9 mouse cellular contexts compared by ENCODE assay signal in genomic region chr7:10494786-10495521, GRCm38 (mm10). TPM values are rescaled to one million over a fixed set of nuclear protein-coding genes. Genes with fewer than 3 reads are reported as not detected.
DNase-seq lines count a peak whose midpoint lies in the region; ATAC-seq and TF ChIP-seq lines count a peak whose summit lies in the region.
"Had no signal": no experiment of that assay in that cellular context is flagged by ENCODE, and none has a peak within 500 bp of the region (broad histone marks: within the 10 kb centered on the region; RNA-seq: fewer than 3 reads in every experiment).

Gene Zik1, minus strand, starts transcription at chr7:10495394.

- no peak for TF ChIP-seq CTCF in brain, embryonic 14.5 days (IDR thresholded peaks at IDR 0.05; ENCODE audit: borderline replicate concordance, extremely low read depth, insufficient read depth, insufficient read length)
- no peak for TF ChIP-seq CTCF in embryonic fibroblast, embryonic 13.5 days (IDR thresholded peaks at IDR 0.05; ENCODE audit: borderline replicate concordance, insufficient read depth, low read length)
- no peak for TF ChIP-seq CTCF in kidney, adult 2 months (conservative IDR thresholded peaks at IDR 0.05; ENCODE audit: insufficient read depth, insufficient read length, low read depth, low read length)

- H3K27ac ChIP-seq in embryonic fibroblast, embryonic 13.5 days (ENCODE audit: insufficient read depth, low read length) = no peak within 1 kb of the TSS
- no peak within 1 kb of the TSS for H3K27ac ChIP-seq in kidney, adult 2 months (ENCODE audit: insufficient read depth, low read depth, low read length)
- H3K27ac ChIP-seq in limb, embryonic 10.5 days = peak within 1 kb of the TSS; percentile 89
- H3K27ac ChIP-seq in midbrain, embryonic 11.5 days (ENCODE audit: low read depth, low read length) = no peak within 1 kb of the TSS; the same call in 1 of the 2 replicates

- WGBS in kidney, adult 2 months = 1% methylated on average over 33 of the region's 33 CpGs
- WGBS in limb, embryonic 10.5 days = 3% methylated on average over 33 of the region's 33 CpGs
- 2% methylated on average over 33 of the region's 33 CpGs for WGBS in midbrain, embryonic 11.5 days

- peak; percentile 50; the same call in 1 of the 2 replicates for TF ChIP-seq POLR2A in brain, embryonic 14.5 days (IDR thresholded peaks at IDR 0.05; ENCODE audit: borderline replicate concordance, extremely low read depth, insufficient read depth, insufficient read length, poor library complexity, severe bottlenecking)
- TF ChIP-seq POLR2A in embryonic fibroblast, embryonic 13.5 days (IDR thresholded peaks at IDR 0.05; ENCODE audit: low read depth, low read length) = peak; percentile 52; the same call in 1 of the 2 replicates
- no peak for TF ChIP-seq POLR2A in kidney, adult 2 months (IDR thresholded peaks at IDR 0.05; ENCODE audit: low read depth, low read length)

- H3K9ac ChIP-seq in midbrain, embryonic 11.5 days (ENCODE audit: low read length) = peak within 1 kb of the TSS; percentile 83

- H3K4me1 ChIP-seq in embryonic fibroblast, embryonic 13.5 days (ENCODE audit: control insufficient read depth, insufficient read depth, low read length) = peaks cover 5% of the 10 kb centered on the region
- no peaks in the 10 kb centered on the region for H3K4me1 ChIP-seq in kidney, adult 2 months (ENCODE audit: control insufficient read depth, insufficient read depth, low read length)
- H3K4me1 ChIP-seq in limb, embryonic 10.5 days = peaks cover 8% of the 10 kb centered on the region; the same call in 1 of the 2 replicates
- no peaks in the 10 kb centered on the region for H3K4me1 ChIP-seq in midbrain, embryonic 11.5 days (ENCODE audit: control insufficient read depth, insufficient read depth, low read length)

- H3K9me3 ChIP-seq in limb, embryonic 10.5 days (replicated peaks) = no peaks in the 10 kb centered on the region
- H3K9me3 ChIP-seq in midbrain, embryonic 11.5 days (ENCODE audit: control insufficient read depth, low read length) = no peaks in the 10 kb centered on the region

- peak within 1 kb of the TSS; percentile 42 for H3K4me2 ChIP-seq in midbrain, embryonic 11.5 days

- no peaks in the 10 kb centered on the region for H3K27me3 ChIP-seq in kidney, adult 2 months (replicated peaks; ENCODE audit: control insufficient read depth, insufficient read depth, low read length)
- H3K27me3 ChIP-seq in limb, embryonic 10.5 days (ENCODE audit: low read depth, poor library complexity, severe bottlenecking) = no peaks in the 10 kb centered on the region
- no peaks in the 10 kb centered on the region for H3K27me3 ChIP-seq in midbrain, embryonic 11.5 days (ENCODE audit: control insufficient read depth, insufficient read depth, low read length)
- H3K27me3 ChIP-seq: CH12.LX had no signal

- peak; percentile 78 for DNase-seq in 3T3-L1 (ENCODE audit: low read depth, low spot score)
- peak; percentile 96 for DNase-seq in brain, embryonic 14.5 days (ENCODE audit: low read depth)
- peak; percentile 57 for DNase-seq in heart, adult 8-10 months (ENCODE audit: low spot score)
- peak; percentile 66 for DNase-seq in kidney, adult 2 months
- peak; percentile 83 for DNase-seq in limb, embryonic 10.5 days (ENCODE audit: low spot score)
- peak; percentile 99 for DNase-seq in midbrain, embryonic 11.5 days (ENCODE audit: low spot score, missing footprints)
- DNase-seq in skeletal muscle tissue, adult 2 months (ENCODE audit: low read depth, low spot score) = peak; percentile 18

- peak within 1 kb of the TSS; percentile 88 for H3K4me3 ChIP-seq in embryonic fibroblast, embryonic 13.5 days (ENCODE audit: insufficient read depth, low read length)
- peak within 1 kb of the TSS; percentile 83 for H3K4me3 ChIP-seq in kidney, adult 2 months (ENCODE audit: insufficient read depth, low read depth, low read length)
- peak within 1 kb of the TSS; percentile 70 for H3K4me3 ChIP-seq in limb, embryonic 10.5 days
- H3K4me3 ChIP-seq in midbrain, embryonic 11.5 days (ENCODE audit: low read depth, low read length) = peak within 1 kb of the TSS; percentile 62

- H3K36me3 ChIP-seq in kidney, adult 2 months (ENCODE audit: control insufficient read depth, insufficient read depth, low read length) = no peaks in the 10 kb centered on the region; the same call in 1 of the 2 replicates
- H3K36me3 ChIP-seq in limb, embryonic 10.5 days = peaks cover 40% of the 10 kb centered on the region
- H3K36me3 ChIP-seq in midbrain, embryonic 11.5 days (ENCODE audit: control insufficient read depth, insufficient read depth, low read length) = peaks cover 18% of the 10 kb centered on the region

- ATAC-seq in midbrain, embryonic 11.5 days (ENCODE audit: low FRiP score) = peak; percentile 98

RNA-seq across cellular contexts. Expression of gene Zik1, which starts in this region (rescaled TPM):
- 28.8 and 32.2 TPM in 2 replicates for polyA plus RNA-seq in brain, embryonic 14.5 days (2012; rRNA removed)
- polyA plus RNA-seq in embryonic fibroblast, embryonic 13.5 days (2011; ENCODE audit: insufficient read length, low read depth, missing spikeins) = 6.5 and 7.6 TPM in 2 replicates
- 1 to 10 TPM; 1.5 to 2.1 (median 1.8) TPM for total RNA-seq in heart, adult 8-10 months (2022)
- 0.20 and 0.31 TPM in 2 replicates for polyA plus RNA-seq in kidney, adult 2 months (2012; rRNA removed)
- 33.3 and 36.4 TPM in 2 replicates for polyA plus RNA-seq in limb, embryonic 10.5 days (2016; fragmentation: Nextera tagmentation; extraction: Ambion mirVana)
- polyA plus RNA-seq in midbrain, embryonic 11.5 days (2014; fragmentation: Nextera tagmentation; extraction: Ambion mirVana) = 55.3 and 56.0 TPM in 2 replicates
- total RNA-seq: CH12.LX had no signal

Comparison
In these comparisons a context has a peak if more than half of its experiments do, and no peak if none do; other contexts are left out.
1. Peak in DNase-seq and H3K4me3 ChIP-seq in kidney, adult 2 months; RNA of the gene not detected or under 1 TPM.
2. DNase-seq: peak in every context shown above with its lines; median percentile 99 in midbrain, embryonic 11.5 days; 96 in brain, embryonic 14.5 days; 83 in limb, embryonic 10.5 days; 78 in 3T3-L1; 66 in kidney, adult 2 months; 57 in heart, adult 8-10 months; 18 in skeletal muscle tissue, adult 2 months.